Mouse (Mus musculus) mammary gland, adult 2 months (tissue): Measurements from ENCODE around the gene Hoxb3. TPM values are rescaled to one million over a fixed set of nuclear protein-coding genes. Genes with fewer than 3 reads are reported as not detected.

ENCODE experiments used
- polyA plus RNA-seq: library from polyadenylated mRNA; depleted of rRNA; stranded (reverse); fragments of >200 nt; gene quantifications from 2 replicates; pipeline ENCODE4 v1.2.3, GENCODE M21; 2012; ENCODE audit warnings: low replicate concordance; rRNA removed

Gene Hoxb3
- polyA plus RNA-seq: 7.2 and 19.4 TPM in 2 replicates

DNA sequence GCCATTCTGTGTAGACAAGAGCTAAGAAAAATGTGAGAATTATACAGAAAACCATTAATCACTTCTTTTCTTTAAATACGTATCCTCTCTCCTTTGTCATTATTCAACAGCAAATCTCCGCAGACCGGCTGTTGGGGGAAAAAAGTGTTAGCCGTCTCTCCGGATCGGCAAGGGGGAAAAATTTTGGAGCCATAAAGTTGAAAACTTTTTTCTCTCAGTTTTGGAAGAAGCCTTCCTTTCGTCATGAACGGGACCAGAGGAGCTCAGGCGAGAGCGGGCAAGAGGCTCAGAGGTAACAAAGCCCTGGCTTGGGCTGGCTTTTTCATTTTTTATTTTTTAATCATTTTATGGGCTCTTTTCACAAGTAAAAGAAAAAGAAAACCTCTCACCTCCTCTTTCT is at the start of gene Hoxb3:
Gene Hoxb3 (plus strand): TSS at position 173 of the 400 bp plus-strand sequence.

DNA sequence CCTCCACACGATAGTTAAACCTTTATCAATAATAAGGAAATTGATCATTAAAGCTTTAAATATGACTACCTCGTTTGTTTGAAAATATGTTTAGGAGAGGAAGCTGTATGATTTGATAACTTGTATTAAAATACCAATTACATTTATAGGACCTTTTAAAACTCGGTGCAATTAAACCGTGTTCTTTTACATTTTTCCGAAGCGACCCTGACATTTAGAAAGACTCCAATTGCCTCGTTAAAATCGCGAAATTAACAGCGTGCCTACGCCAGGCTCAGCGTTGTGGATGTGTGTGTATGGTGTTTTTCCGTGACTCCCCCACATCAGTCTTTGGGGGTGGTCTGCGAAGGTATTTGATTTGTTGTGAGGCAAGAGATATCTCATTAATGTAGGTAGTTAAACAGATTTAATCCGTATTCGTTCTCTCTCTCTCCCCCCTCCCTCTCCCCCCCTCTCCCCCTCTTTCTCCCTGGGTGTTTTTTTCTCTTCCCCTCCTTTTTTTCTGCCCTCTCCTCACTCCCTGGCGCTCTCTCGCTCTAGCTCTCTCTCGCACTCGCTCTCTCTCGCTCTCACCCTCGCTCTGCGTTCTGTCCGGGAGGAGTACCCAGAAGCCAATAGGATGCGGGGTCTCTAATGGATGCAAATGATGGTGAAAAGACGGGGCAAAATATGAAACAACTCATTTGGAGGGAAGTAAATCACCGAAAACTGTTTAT is 41.1 kb upstream of the Hoxb3 start, which contains the start of gene Hoxb8:
Gene Hoxb8 (plus strand): TSS at position 51 of the 716 bp plus-strand sequence.

DNA sequence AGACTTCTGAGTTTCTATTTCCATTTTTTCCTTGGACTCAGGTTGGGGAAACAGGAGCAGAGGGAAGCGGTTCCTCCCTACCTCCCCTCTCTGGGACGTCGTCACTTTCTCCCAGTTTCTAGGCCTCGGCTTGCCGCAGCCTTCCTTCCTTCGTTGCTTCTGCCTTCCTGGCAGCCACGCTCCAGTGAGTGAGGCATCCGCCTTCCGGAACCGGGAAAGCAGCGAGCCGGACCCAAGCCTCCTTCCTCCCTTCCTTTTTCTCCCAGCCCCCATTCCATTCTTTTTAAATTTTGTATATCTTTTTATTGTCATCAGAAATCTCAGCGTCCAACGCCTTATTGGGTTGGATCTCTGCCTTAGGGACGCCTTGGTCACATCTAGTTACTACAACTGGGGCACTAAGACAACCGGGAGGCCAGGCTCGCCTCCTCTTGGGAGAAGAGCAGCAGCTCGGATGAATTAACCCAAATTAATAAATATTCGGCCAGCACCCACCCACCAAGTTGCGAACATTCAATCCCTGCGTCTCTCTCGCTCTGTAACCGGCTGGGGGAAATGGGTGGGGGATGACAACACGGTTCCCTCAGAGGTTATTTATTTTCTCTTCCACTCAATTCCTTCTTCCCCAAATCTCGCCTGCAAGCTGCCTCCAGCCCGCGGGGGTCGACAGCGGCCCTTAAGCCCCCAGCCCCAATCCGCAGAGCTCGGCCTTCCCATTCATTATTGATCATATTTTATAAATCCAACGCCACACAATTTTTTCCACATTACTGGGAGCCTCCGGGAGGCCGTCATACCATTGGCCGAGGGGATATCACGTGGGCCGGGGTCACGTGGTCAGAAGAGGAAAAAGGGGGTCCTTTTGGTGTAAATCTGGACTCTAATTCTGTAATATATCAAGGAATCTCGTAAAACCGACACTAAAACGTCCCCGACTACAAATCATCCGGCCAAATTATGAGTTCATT is 37.1 kb upstream of the Hoxb3 start, which contains the start of gene Hoxb7:
Gene Hoxb7 (plus strand): TSS at position 853 of the 968 bp plus-strand sequence.

DNA sequence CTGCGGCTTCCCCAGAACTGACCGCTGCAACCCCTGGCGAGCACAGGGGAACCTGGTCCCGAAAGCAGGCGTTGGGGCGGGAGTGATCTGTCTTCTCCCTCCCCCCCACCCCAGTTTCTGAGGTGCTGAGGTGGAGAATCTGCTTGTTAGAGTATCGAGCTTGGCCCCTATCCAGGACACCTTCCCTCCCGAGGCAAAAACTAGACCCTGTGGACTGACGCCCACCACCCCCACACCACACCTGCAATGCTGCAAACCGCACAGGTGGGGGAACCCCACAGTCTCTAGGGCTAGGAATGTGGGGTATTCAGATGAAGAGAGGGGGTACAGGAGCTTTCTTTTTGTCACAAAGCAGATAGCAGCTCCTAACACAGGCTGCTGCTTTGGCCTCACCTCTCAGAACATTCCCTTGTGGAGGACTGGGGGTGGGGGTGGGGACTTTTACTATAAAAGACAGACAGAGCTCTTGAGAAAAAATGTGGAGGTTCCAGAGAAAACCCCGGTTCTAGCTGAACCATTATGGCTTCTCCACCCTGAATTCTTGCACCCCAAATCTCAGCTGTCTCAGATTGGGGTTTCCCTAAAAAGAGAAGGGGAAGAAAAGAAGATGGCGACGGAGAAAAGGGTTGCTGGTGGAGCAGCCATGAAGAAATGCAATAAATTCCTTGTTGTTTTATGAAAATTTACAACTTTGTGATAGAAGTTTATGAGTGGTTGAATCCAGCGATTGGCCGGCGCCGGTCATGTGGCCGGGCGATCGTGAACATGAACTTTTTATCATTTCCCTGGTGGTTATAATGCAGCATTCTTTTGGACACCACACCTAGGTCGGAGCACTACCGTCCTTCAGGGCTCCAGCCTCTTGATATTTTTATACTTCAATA is 31.2 kb upstream of the Hoxb3 start, which contains the start of gene Hoxb6:
Gene Hoxb6 (plus strand): TSS at position 796 of the 884 bp plus-strand sequence.

DNA sequence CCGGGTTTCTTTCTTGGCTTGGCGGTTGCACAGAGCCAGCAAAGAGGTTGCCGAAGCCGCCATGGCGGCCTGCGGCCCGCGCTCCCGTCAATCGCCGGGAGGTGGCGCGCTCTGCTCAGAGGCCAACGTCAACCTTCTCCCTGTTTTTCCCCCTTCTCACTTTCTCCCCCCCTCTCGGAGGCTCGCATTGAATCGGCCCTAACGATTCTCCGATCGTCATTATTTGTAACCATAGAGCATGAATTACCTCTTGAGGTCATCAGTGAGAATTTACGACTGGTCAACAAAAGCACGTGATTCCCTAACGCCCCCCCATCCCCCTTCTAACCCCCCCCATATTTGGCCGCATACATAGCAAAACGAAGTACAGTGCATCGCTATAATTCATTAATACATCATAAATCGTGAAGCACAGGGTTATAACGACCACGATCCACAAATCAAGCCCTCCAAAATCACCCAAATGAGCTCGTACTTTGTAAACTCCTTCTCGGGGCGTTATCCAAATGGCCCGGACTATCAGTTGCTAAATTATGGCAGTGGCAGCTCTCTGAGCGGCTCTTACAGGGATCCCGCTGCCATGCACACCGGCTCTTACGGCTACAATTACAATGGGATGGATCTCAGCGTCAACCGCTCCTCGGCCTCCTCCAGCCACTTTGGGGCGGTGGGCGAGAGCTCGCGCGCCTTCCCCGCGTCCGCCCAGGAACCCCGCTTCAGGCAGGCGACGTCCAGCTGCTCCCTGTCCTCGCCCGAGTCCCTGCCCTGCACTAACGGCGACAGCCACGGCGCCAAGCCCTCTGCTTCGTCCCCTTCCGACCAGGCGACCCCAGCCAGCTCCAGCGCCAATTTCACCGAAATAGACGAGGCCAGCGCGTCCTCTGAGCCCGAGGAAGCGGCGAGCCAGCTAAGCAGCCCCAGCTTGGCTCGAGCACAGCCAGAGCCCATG is 19.7 kb upstream of the Hoxb3 start, which contains the start of gene Hoxb5:
Gene Hoxb5 (plus strand): TSS at position 186 of the 949 bp plus-strand sequence.

DNA sequence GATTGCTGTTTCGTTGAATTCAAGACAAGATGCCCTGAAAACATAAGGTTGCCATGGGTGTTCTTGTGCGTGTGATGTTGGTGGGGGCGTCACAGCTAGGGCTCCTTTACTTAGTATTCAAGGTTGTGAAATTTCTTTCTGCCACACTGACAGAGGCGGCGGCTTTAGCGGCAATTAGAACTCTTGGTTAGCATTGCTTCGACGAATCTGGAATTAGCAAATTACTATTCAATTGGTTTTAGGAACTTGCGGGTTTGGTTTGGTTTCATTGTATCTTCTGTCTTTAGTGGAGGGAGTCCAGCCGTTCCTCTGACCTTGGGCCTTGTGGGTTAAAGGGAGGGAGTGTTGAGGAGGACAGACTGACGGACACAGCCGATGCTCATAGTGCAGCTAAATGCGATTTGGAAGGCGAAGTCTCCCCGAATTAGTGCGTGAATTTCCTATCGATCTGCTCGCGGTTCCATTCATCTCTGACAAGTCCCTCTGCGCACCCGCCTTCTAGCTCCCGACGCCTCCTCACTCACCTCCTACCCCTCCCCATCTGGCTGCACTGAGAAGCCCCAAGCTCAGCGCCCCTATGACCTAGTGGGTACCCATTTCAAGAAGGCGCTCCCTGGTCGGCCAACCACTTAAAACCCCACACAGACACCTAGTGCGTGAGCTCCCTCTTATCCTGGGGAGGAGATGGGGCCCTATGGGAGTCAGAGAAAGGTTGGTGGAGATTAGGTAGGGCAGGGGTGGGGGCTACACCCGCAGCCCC is 5.3 kb upstream of the Hoxb3 start, which contains the start of gene Hoxb4:
Gene Hoxb4 (plus strand): TSS at position 660 of the 760 bp plus-strand sequence.

DNA sequence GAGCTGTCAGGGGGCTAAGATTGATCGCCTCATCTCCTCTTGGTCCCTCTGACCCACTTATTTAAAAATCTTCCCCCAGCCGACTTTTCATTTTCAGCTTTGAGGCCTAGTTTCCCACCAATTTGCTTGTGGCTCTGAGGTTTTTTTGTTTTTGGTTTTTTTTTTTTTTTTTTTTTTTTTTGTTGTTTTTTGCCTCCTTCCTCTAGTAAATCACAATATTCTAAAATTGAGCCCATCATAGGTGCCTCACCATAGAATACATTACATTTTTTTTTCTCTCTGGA is 27.2 kb downstream of the Hoxb3 start, which contains the start of gene Hoxb2:
Gene Hoxb2 (plus strand): TSS at position 185 of the 284 bp plus-strand sequence.

DNA sequence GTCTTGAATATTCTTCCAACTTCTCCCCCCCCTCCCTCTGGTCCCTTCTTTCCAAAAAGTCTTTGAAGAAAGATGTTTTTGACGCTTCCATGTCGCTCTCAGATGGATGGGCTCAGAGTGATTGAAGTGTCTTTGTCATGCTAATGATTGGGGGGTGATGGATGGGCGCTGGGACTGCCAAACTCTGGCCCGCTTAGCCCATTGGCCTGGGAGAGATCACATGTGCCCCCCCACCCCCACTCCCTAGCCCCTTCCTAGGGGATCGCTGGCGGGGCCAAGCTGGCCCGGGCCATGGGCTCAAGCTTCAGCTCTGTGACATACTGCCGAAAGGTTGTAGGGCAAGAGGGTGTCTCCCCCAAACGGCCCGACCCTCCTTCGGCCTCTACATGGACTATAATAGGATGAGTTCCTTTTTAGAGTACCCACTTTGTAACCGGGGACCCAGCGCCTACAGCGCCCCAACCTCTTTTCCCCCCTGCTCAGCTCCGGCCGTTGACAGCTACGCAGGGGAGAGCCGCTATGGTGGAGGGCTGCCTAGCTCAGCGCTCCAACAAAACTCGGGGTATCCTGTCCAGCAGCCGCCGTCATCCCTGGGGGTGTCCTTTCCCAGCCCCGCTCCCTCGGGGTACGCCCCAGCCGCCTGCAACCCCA is 42.4 kb downstream of the Hoxb3 start, which contains the start of gene Hoxb1:
Gene Hoxb1 (plus strand): TSS at position 312 of the 651 bp plus-strand sequence.

Other genes starting within 250 kb of the Hoxb3 start
- gene Atp5g1, start 247.7 kb upstream of the Hoxb3 start, polyA plus RNA-seq: 269 and 729 TPM in 2 replicates
- gene Calcoco2, start 211.4 kb upstream of the Hoxb3 start, polyA plus RNA-seq: not detected in 2 replicates
- 0.04 TPM in 1 of 2 replicates, not detected in the other for gene Ttll6, start 189.5 kb upstream of the Hoxb3 start, polyA plus RNA-seq
- gene Hoxb13, start 129.0 kb upstream of the Hoxb3 start, polyA plus RNA-seq: not detected in 2 replicates
- gene Hoxb9, start 51.9 kb upstream of the Hoxb3 start, polyA plus RNA-seq: 0.74 and 1.1 TPM in 2 replicates
- gene Hoxb8, start 41.4 kb upstream of the Hoxb3 start, polyA plus RNA-seq: 3.1 and 4.5 TPM in 2 replicates
- 2.5 and 5.6 TPM in 2 replicates for gene Hoxb7, start 36.7 kb upstream of the Hoxb3 start, polyA plus RNA-seq
- 13.0 and 22.2 TPM in 2 replicates for gene Hoxb6, start 30.9 kb upstream of the Hoxb3 start, polyA plus RNA-seq
- 3.9 and 7.2 TPM in 2 replicates for gene Hoxb5, start 20.0 kb upstream of the Hoxb3 start, polyA plus RNA-seq
- gene Hoxb4, start 5.1 kb upstream of the Hoxb3 start, polyA plus RNA-seq: 4.5 and 10.8 TPM in 2 replicates
- gene Hoxb2, start 27.2 kb downstream of the Hoxb3 start, polyA plus RNA-seq: 9.5 and 23.2 TPM in 2 replicates
- gene Hoxb1, start 42.4 kb downstream of the Hoxb3 start, polyA plus RNA-seq: not detected in 2 replicates
- 15.8 and 27.3 TPM in 2 replicates for gene Skap1, start 141.3 kb downstream of the Hoxb3 start, polyA plus RNA-seq